Mouse (Mus musculus) brain, embryonic 14.5 days (tissue): ENCODE measurements around the gene Adamts14.

Experiments used
- CTCF ChIP-seq: fragments of 200-500 bp; IDR thresholded peaks from 2 replicates; pipeline ENCODE4 v1.5.1; 2012; ENCODE audit warnings: inconsistent platforms, mild to moderate bottlenecking, moderate library complexity, borderline replicate concordance; ENCODE audit not compliant: insufficient read depth, insufficient read length; ENCODE audit errors: extremely low read depth
- POLR2A ChIP-seq: fragments of 200-500 bp; IDR thresholded peaks from 2 replicates; pipeline ENCODE4 v1.6.1; 2012; ENCODE audit warnings: mild to moderate bottlenecking, inconsistent platforms, borderline replicate concordance; ENCODE audit not compliant: poor library complexity, insufficient read depth, insufficient read length, severe bottlenecking; ENCODE audit errors: extremely low read depth

DNA sequence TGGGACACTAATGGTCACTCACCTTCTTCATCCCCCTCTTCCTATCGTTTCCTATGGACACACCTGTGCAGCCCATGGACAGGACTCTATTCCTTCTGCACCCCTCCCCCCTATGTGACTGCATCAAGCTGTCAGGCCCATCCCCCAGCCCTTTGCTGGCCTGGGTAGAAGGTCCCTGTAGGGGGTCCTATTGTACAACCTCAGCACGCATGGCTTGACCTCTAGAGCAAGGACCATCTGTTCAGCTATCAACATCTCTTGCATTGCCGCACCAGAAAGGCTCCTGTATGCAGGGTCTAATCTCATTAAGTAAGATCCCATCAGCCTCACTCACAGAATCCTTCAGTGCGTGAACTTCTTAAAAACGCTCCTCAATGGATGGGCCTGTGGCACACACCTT, 47.5 kb downstream of the Adamts14 start:
- TF ChIP-seq CTCF = no peak
- TF ChIP-seq POLR2A = no peak
